Comparison of ENCODE assay signal across 14 mouse cellular contexts in genomic region chr11:49260598-49261312, GRCm38 (mm10). TPM values are rescaled to one million over a fixed set of nuclear protein-coding genes. Genes with fewer than 3 reads are reported as not detected.
DNase-seq lines count a peak whose midpoint lies in the region; ATAC-seq and TF ChIP-seq lines count a peak whose summit lies in the region.
"Had no signal": no experiment of that assay in that cellular context is flagged by ENCODE, and none has a peak within 500 bp of the region (broad histone marks: within the 10 kb centered on the region; RNA-seq: fewer than 3 reads in every experiment).

No protein-coding gene starts in this region.

- 0 out of 2 replicates have a peak, but pooled peaks cover 4% of the 10 kb centered on the region for H3K4me1 ChIP-seq in heart, embryonic 12.5 days (replicated peaks)
- H3K4me1 ChIP-seq in E14TG2a.4 (replicated peaks; ENCODE audit: low read depth, low read length): peaks cover 46% of the 10 kb centered on the region
- H3K4me1 ChIP-seq: midbrain, embryonic 13.5 days had no signal

- DNase-seq in heart, adult 18-20 months: peak; percentile 76 to 80
- DNase-seq in kidney, postnatal 36 days: peak; percentile 92 to 95
- DNase-seq in urinary bladder, postnatal 36 days (ENCODE audit: low spot score in 2 of 2): no peak
- DNase-seq in embryo, embryonic 11 days: no peak
- no peak for DNase-seq in embryo, embryonic 10 days (ENCODE audit: low spot score)
- DNase-seq: forebrain, postnatal 0 days; left cerebral cortex, postnatal 4 days had no signal

- ATAC-seq in heart, embryonic 12.5 days (ENCODE audit: insufficient number of reproducible peaks, low FRiP score): no peak; the same call in 1 of the 2 replicates
- peak; percentile 55; the same call in 1 of the 2 replicates for ATAC-seq in erythroblast, adult 5-6 weeks (replicated peaks; ENCODE audit: low FRiP score, poor library complexity, severe bottlenecking)
- ATAC-seq: activated CD4-positive, CD25-positive, alpha-beta regulatory T cell, adult 4 months; forebrain, postnatal 0 days had no signal

- H3K4me2 ChIP-seq in heart, embryonic 12.5 days: no peak overlapping the region
- H3K4me2 ChIP-seq: midbrain, embryonic 13.5 days had no signal

- TF ChIP-seq CTCF in E14TG2a.4 (conservative IDR thresholded peaks at IDR 0.05; ENCODE audit: low read length): no peak

- no peak overlapping the region for H3K27ac ChIP-seq in heart, embryonic 12.5 days (ENCODE audit: poor library complexity, severe bottlenecking)
- H3K27ac ChIP-seq: midbrain, embryonic 13.5 days had no signal

- no peak overlapping the region for H3K9ac ChIP-seq in heart, embryonic 12.5 days
- H3K9ac ChIP-seq: forebrain, postnatal 0 days; midbrain, embryonic 13.5 days had no signal

- H3K27me3 ChIP-seq in heart, embryonic 12.5 days (replicated peaks): no peaks in the 10 kb centered on the region
- no peaks in the 10 kb centered on the region for H3K27me3 ChIP-seq in E14TG2a.4 (ENCODE audit: insufficient read depth, low read length)
- H3K27me3 ChIP-seq: midbrain, embryonic 13.5 days had no signal

- WGBS in heart, embryonic 12.5 days: 91% methylated on average over 21 of the region's 21 CpGs

- H3K36me3 ChIP-seq in heart, embryonic 12.5 days: peaks cover 61% of the 10 kb centered on the region
- peaks cover 4% of the 10 kb centered on the region; the same call in 1 of the 2 replicates for H3K36me3 ChIP-seq in E14TG2a.4 (ENCODE audit: insufficient read depth, low read length)

- H3K9me3 ChIP-seq in heart, embryonic 12.5 days (replicated peaks): no peaks in the 10 kb centered on the region
- no peaks in the 10 kb centered on the region for H3K9me3 ChIP-seq in E14TG2a.4 (ENCODE audit: low read length)
- H3K9me3 ChIP-seq: midbrain, embryonic 13.5 days had no signal

- no peak overlapping the region for H3K4me3 ChIP-seq in heart, embryonic 12.5 days
- peak overlapping the region; percentile 70 for H3K4me3 ChIP-seq in E14TG2a.4 (replicated peaks; ENCODE audit: low read length)
- H3K4me3 ChIP-seq: midbrain, embryonic 13.5 days had no signal

RNA-seq across cellular contexts. Expression of gene Mgat1, which starts 16.8 kb away (rescaled TPM):
- total RNA-seq in heart, adult 18-20 months (2021): 10 to 100 TPM; 67.1 TPM
- polyA plus RNA-seq in heart, embryonic 12.5 days (2016; fragmentation: Nextera tagmentation; extraction: Ambion mirVana): 45.7 TPM in 2 replicates
- 9.0 and 10.2 TPM in 2 replicates for total RNA-seq in erythroblast, adult 5-6 weeks (2015; ENCODE audit: low replicate concordance)
- total RNA-seq in erythroblast, adult 5-6 weeks (2017; ENCODE audit: low replicate concordance): 11.4 and 17.0 TPM in 2 replicates

RNA-seq across cellular contexts. Expression of gene Olfr1393, which starts 17.3 kb away (rescaled TPM):
- under 1 TPM; 0.41 to 0.69 TPM for total RNA-seq in heart, adult 18-20 months (2021)
- polyA plus RNA-seq in heart, embryonic 12.5 days (2016; fragmentation: Nextera tagmentation; extraction: Ambion mirVana): 0.08 and 0.27 TPM in 2 replicates
- total RNA-seq in erythroblast, adult 5-6 weeks (2015; ENCODE audit: low replicate concordance): not detected in 2 replicates
- not detected in 2 replicates for total RNA-seq in erythroblast, adult 5-6 weeks (2017; ENCODE audit: low replicate concordance)
- total RNA-seq: common myeloid progenitor, adult 5-6 weeks had no signal
- polyA plus RNA-seq: activated CD4-positive, CD25-positive, alpha-beta regulatory T cell, adult 4 months; midbrain, embryonic 13.5 days had no signal

RNA-seq across cellular contexts. Expression of gene Olfr1392, which starts 24.3 kb away (rescaled TPM):
- not detected for total RNA-seq in heart, adult 18-20 months (2021)
- polyA plus RNA-seq in heart, embryonic 12.5 days (2016; fragmentation: Nextera tagmentation; extraction: Ambion mirVana): not detected in 2 replicates
- total RNA-seq in erythroblast, adult 5-6 weeks (2015; ENCODE audit: low replicate concordance): not detected in 2 replicates
- total RNA-seq in erythroblast, adult 5-6 weeks (2017; ENCODE audit: low replicate concordance): not detected in 2 replicates
- total RNA-seq: common myeloid progenitor, adult 5-6 weeks had no signal
- polyA plus RNA-seq: activated CD4-positive, CD25-positive, alpha-beta regulatory T cell, adult 4 months; midbrain, embryonic 13.5 days had no signal

RNA-seq across cellular contexts. Expression of gene Olfr10, which starts 43.8 kb away (rescaled TPM):
- not detected for total RNA-seq in heart, adult 18-20 months (2021)
- polyA plus RNA-seq in heart, embryonic 12.5 days (2016; fragmentation: Nextera tagmentation; extraction: Ambion mirVana): not detected in 2 replicates
- not detected in 2 replicates for total RNA-seq in erythroblast, adult 5-6 weeks (2015; ENCODE audit: low replicate concordance)
- not detected in 2 replicates for total RNA-seq in erythroblast, adult 5-6 weeks (2017; ENCODE audit: low replicate concordance)
- total RNA-seq: common myeloid progenitor, adult 5-6 weeks; left cerebral cortex, postnatal 4 days had no signal
- polyA plus RNA-seq: activated CD4-positive, CD25-positive, alpha-beta regulatory T cell, adult 4 months; forebrain, postnatal 0 days; midbrain, embryonic 13.5 days; testis, adult 2 months had no signal

RNA-seq across cellular contexts. Expression of gene Zfp62, which starts 57.7 kb away (rescaled TPM):
- total RNA-seq in heart, adult 18-20 months (2021): 10 to 100 TPM; 27.6 to 32.6 TPM
- 33.5 and 34.6 TPM in 2 replicates for polyA plus RNA-seq in heart, embryonic 12.5 days (2016; fragmentation: Nextera tagmentation; extraction: Ambion mirVana)
- total RNA-seq in erythroblast, adult 5-6 weeks (2015; ENCODE audit: low replicate concordance): 18.6 and 25.4 TPM in 2 replicates
- total RNA-seq in erythroblast, adult 5-6 weeks (2017; ENCODE audit: low replicate concordance): 14.8 and 28.9 TPM in 2 replicates

Comparison
In these comparisons a context has a peak if more than half of its experiments do, and no peak if none do; other contexts are left out.
1. DNase-seq: peak in heart, adult 18-20 months (2 of 2) and kidney, postnatal 36 days (2 of 2); none in urinary bladder, postnatal 36 days (0 of 2), embryo, embryonic 11 days (single experiment) and embryo, embryonic 10 days (single experiment).